10 mouse cellular contexts compared by ENCODE assay signal in the genomic region with DNA sequence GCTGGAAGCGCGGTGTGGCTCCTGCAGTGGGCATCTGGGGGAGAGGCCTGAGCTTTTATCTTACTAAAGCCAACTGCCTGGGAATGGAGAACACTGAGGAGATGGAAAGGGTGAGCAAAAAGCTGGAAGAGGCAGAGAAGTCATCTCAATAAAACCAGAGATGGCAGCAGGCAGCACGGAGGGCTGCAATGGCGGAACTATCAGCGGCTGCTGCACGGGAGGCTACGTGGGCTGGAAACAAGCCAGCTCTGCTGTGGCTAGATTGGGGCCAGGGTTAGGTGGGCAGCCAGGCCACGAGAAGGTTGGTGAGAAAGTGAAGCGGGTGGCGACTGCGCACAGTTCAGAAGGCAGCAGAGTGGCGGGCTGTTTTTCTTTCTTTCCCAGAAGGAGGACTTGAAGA.
DNase-seq lines count a peak whose midpoint lies in the region; ATAC-seq and TF ChIP-seq lines count a peak whose summit lies in the region.
"Had no signal": no experiment of that assay in that cellular context is flagged by ENCODE, and none has a peak within 500 bp of the region (broad histone marks: within the 10 kb centered on the region; RNA-seq: fewer than 3 reads in every experiment).

No protein-coding gene starts in this region.

- H3K4me3 ChIP-seq in heart, embryonic 16.5 days (ENCODE audit: low read length): peak overlapping the region; percentile 33
- H3K4me3 ChIP-seq in G1E (ENCODE audit: low read depth, low read length): peak overlapping the region; percentile 16; the same call in 1 of the 2 replicates
- H3K4me3 ChIP-seq in forebrain, embryonic 11.5 days (ENCODE audit: low read depth, low read length): no peak overlapping the region
- H3K4me3 ChIP-seq in liver, embryonic 16.5 days (ENCODE audit: low read depth, low read length): no peak overlapping the region; the same call in 1 of the 2 replicates
- H3K4me3 ChIP-seq: erythroblast, embryonic 14.5 days had no signal

- no peak for TF ChIP-seq CTCF in G1E (IDR thresholded peaks at IDR 0.05; ENCODE audit: low read depth, low read length)

- H3K4me1 ChIP-seq in heart, embryonic 16.5 days (ENCODE audit: control insufficient read depth, insufficient read depth, low read length): peaks cover 38% of the 10 kb centered on the region
- peaks cover 20% of the 10 kb centered on the region for H3K4me1 ChIP-seq in G1E (ENCODE audit: insufficient read depth, low read depth, low read length)
- peaks cover 44% of the 10 kb centered on the region for H3K4me1 ChIP-seq in forebrain, embryonic 11.5 days (replicated peaks; ENCODE audit: control insufficient read depth, insufficient read depth, low read length)
- H3K4me1 ChIP-seq in liver, embryonic 16.5 days (ENCODE audit: control insufficient read depth, low read depth, low read length): peaks cover 31% of the 10 kb centered on the region

- peak overlapping the region; percentile 30; the same call in 1 of the 2 replicates for H3K9ac ChIP-seq in heart, embryonic 16.5 days (ENCODE audit: low read length)
- peak overlapping the region; percentile 40 for H3K9ac ChIP-seq in forebrain, embryonic 11.5 days (ENCODE audit: low read length)
- peak overlapping the region; percentile 5 for H3K9ac ChIP-seq in liver, embryonic 16.5 days (ENCODE audit: low read depth, low read length)

- 38% methylated on average over 12 of the region's 12 CpGs for WGBS in heart, embryonic 16.5 days
- 41% methylated on average over 12 of the region's 12 CpGs for WGBS in forebrain, embryonic 11.5 days
- WGBS in liver, embryonic 16.5 days (ENCODE audit: insufficient replicate concordance): 43% methylated on average over 12 of the region's 12 CpGs

- H3K36me3 ChIP-seq in heart, embryonic 16.5 days (ENCODE audit: control insufficient read depth, insufficient read depth): no peaks in the 10 kb centered on the region
- no peaks in the 10 kb centered on the region for H3K36me3 ChIP-seq in G1E (replicated peaks)
- no peaks in the 10 kb centered on the region for H3K36me3 ChIP-seq in forebrain, embryonic 11.5 days (ENCODE audit: control insufficient read depth, insufficient read depth, low read length)
- H3K36me3 ChIP-seq in liver, embryonic 16.5 days (ENCODE audit: control insufficient read depth, insufficient read depth): no peaks in the 10 kb centered on the region

- no peak for ATAC-seq in heart, embryonic 16.5 days (replicated peaks; ENCODE audit: extremely low read depth, insufficient read depth, low FRiP score)
- no peak for ATAC-seq in G1E (ENCODE audit: extremely low read depth, insufficient number of reproducible peaks, low FRiP score, poor library complexity, severe bottlenecking)
- no peak for ATAC-seq in forebrain, embryonic 11.5 days (replicated peaks; ENCODE audit: low FRiP score)
- ATAC-seq in liver, embryonic 16.5 days (ENCODE audit: low read depth): no peak
- no peak for ATAC-seq in CD4-positive, CD25-positive, alpha-beta regulatory T cell, adult 4 months
- ATAC-seq: Patski had no signal

- intact Hi-C loops in heart, postnatal 25 days (cut with DNase I): no loop called here

- no peak for DNase-seq in heart, postnatal 25 days (ENCODE audit: low spot score)
- DNase-seq in G1E (ENCODE audit: low spot score): no peak
- peak; percentile 57 for DNase-seq in forebrain, embryonic 11.5 days (ENCODE audit: low spot score)
- no peak for DNase-seq in layer of hippocampus, adult 8-10 months (ENCODE audit: low spot score in 2 of 2)
- DNase-seq in gastrocnemius, postnatal 25 days: no peak

- H3K27ac ChIP-seq in heart, embryonic 16.5 days (ENCODE audit: low read length): no peak overlapping the region
- H3K27ac ChIP-seq in forebrain, embryonic 11.5 days (ENCODE audit: low read depth, low read length): peak overlapping the region; percentile 69
- H3K27ac ChIP-seq in liver, embryonic 16.5 days (ENCODE audit: low read length): no peak overlapping the region; the same call in 1 of the 2 replicates

- H3K27me3 ChIP-seq in heart, embryonic 16.5 days (ENCODE audit: control insufficient read depth, insufficient read depth, low read length): peaks cover 8% of the 10 kb centered on the region
- peaks cover 66% of the 10 kb centered on the region for H3K27me3 ChIP-seq in G1E (ENCODE audit: insufficient read depth, low read length)
- no peaks in the 10 kb centered on the region for H3K27me3 ChIP-seq in forebrain, embryonic 11.5 days (ENCODE audit: control insufficient read depth, insufficient read depth, low read length)
- H3K27me3 ChIP-seq in liver, embryonic 16.5 days (ENCODE audit: control insufficient read depth, insufficient read depth, low read depth, low read length): peaks cover 41% of the 10 kb centered on the region
- H3K27me3 ChIP-seq: Patski had no signal

- peak overlapping the region; percentile 58 for H3K4me2 ChIP-seq in heart, embryonic 16.5 days (ENCODE audit: low read depth, low read length)
- peak overlapping the region; percentile 21 for H3K4me2 ChIP-seq in forebrain, embryonic 11.5 days (ENCODE audit: low read depth, low read length, severe bottlenecking)
- H3K4me2 ChIP-seq in liver, embryonic 16.5 days (ENCODE audit: low read depth, low read length): peak overlapping the region; percentile 42

- H3K9me3 ChIP-seq in heart, embryonic 16.5 days (replicated peaks; ENCODE audit: control insufficient read depth, low read length): no peaks in the 10 kb centered on the region
- H3K9me3 ChIP-seq in G1E (replicated peaks): no peaks in the 10 kb centered on the region
- H3K9me3 ChIP-seq in forebrain, embryonic 11.5 days (ENCODE audit: control insufficient read depth, low read length): no peaks in the 10 kb centered on the region
- no peaks in the 10 kb centered on the region for H3K9me3 ChIP-seq in liver, embryonic 16.5 days (replicated peaks; ENCODE audit: control insufficient read depth, low read length)

Comparison
In these comparisons a context has a peak if more than half of its experiments do, and no peak if none do; other contexts are left out.
1. H3K4me3 ChIP-seq: peak in heart, embryonic 16.5 days (single experiment) and G1E (single experiment); none in forebrain, embryonic 11.5 days (single experiment) and liver, embryonic 16.5 days (single experiment).
2. Peak in every context shown above with its lines, with median percentiles within 50 percentile points of each other: H3K4me2 ChIP-seq and H3K9ac ChIP-seq.